Mouse (Mus musculus): ENCODE data around the gene Ablim1.

GRCm38 (mm10) chr19:57126950-57127349, 187.8 kb downstream of the Ablim1 start:
- TF ChIP-seq POLR2A (IDR thresholded peaks at IDR 0.05; ENCODE audit: insufficient read depth, low read depth, low read length) (no peak), CTCF (IDR thresholded peaks at IDR 0.05; ENCODE audit: insufficient read depth, low read depth, low read length) (no peak)
